Mouse (Mus musculus) myocyte (in vitro differentiated cells): ENCODE measurements around the gene Zbtb20. TPM values are rescaled to one million over a fixed set of nuclear protein-coding genes. Genes with fewer than 3 reads are reported as not detected.

ENCODE experiments used
- H3K27me3 ChIP-seq: one replicate; pipeline ENCODE4 v1.6.1; 2011; ENCODE audit not compliant: control insufficient read depth, insufficient read depth, insufficient read length
- H3K36me3 ChIP-seq: one replicate; pipeline ENCODE4 v1.6.1; 2011; ENCODE audit not compliant: control insufficient read depth, insufficient read depth
- H3K4me2 ChIP-seq: one replicate; pipeline ENCODE4 v1.6.1; 2011; ENCODE audit warnings: low read depth, control low read depth
- H3K4me3 ChIP-seq: one replicate; pipeline ENCODE4 v1.5.1; 2011; ENCODE audit warnings: mild to moderate bottlenecking, control low read depth, moderate library complexity
- H3K79me2 ChIP-seq: one replicate; pipeline ENCODE4 v1.6.1; 2011; ENCODE audit not compliant: control insufficient read depth, insufficient read depth
- H3ac ChIP-seq: one replicate; pipeline ENCODE4 v1.6.1; 2011; ENCODE audit not compliant: control insufficient read depth, insufficient read length
- CEBPB ChIP-seq: IDR thresholded peaks from 2 replicates; pipeline ENCODE4 v1.6.1; 2011; ENCODE audit warnings: mild to moderate bottlenecking, moderate library complexity; ENCODE audit not compliant: poor library complexity, insufficient read depth, severe bottlenecking
- E2F4 ChIP-seq: IDR thresholded peaks from one replicate; pipeline ENCODE4 v1.6.1; 2011; ENCODE audit warnings: mild to moderate bottlenecking, control low read depth, moderate library complexity; ENCODE audit not compliant: insufficient read depth
- MAX ChIP-seq: IDR thresholded peaks from one replicate; pipeline ENCODE4 v1.6.1; 2011; ENCODE audit warnings: low read depth, mild to moderate bottlenecking, control low read depth
- MYOD1 ChIP-seq, 3 experiments: IDR thresholded peaks; one replicate each; pipeline ENCODE4 v1.6.1; 2011; ENCODE audit warnings: control low read depth in 2 of 3, low read depth in 2 of 3, mild to moderate bottlenecking in 2 of 3, moderate library complexity in 1 of 3; ENCODE audit not compliant: insufficient read length in 2 of 3, control insufficient read depth in 1 of 3
- MYOG ChIP-seq, 3 experiments: IDR thresholded peaks; one replicate each; pipeline ENCODE4 v1.6.1; 2011; ENCODE audit warnings: control low read depth in 2 of 3, low read depth in 2 of 3, mild to moderate bottlenecking in 2 of 3; ENCODE audit not compliant: insufficient read length in 2 of 3, control insufficient read depth in 1 of 3, insufficient read depth in 1 of 3
- POLR2A ChIP-seq: IDR thresholded peaks from one replicate; pipeline ENCODE4 v1.6.1; 2011; ENCODE audit warnings: low read depth, mild to moderate bottlenecking, control low read depth, moderate library complexity; ENCODE audit not compliant: insufficient read length
- POLR2AphosphoS2 ChIP-seq: IDR thresholded peaks from one replicate; pipeline ENCODE4 v1.6.1; 2011; ENCODE audit warnings: low read depth, control low read depth; ENCODE audit not compliant: insufficient read length
- REST ChIP-seq: IDR thresholded peaks from one replicate; pipeline ENCODE4 v1.6.1; 2011; ENCODE audit warnings: mild to moderate bottlenecking, control low read depth, moderate library complexity; ENCODE audit not compliant: insufficient read depth, insufficient read length
- SRF ChIP-seq: IDR thresholded peaks from one replicate; pipeline ENCODE4 v1.6.1; 2011; ENCODE audit warnings: low read depth; ENCODE audit not compliant: control insufficient read depth, insufficient read length
- TCF12 ChIP-seq: IDR thresholded peaks from one replicate; pipeline ENCODE4 v1.6.1; 2011; ENCODE audit warnings: mild to moderate bottlenecking, control low read depth; ENCODE audit not compliant: poor library complexity, insufficient read depth, severe bottlenecking
- TCF3 ChIP-seq: IDR thresholded peaks from one replicate; pipeline ENCODE4 v1.6.1; 2011; ENCODE audit warnings: low read depth, control low read depth; ENCODE audit not compliant: insufficient read length
- USF1 ChIP-seq: IDR thresholded peaks from one replicate; pipeline ENCODE4 v1.6.1; 2011; ENCODE audit warnings: low read depth, mild to moderate bottlenecking, control low read depth, moderate library complexity
- polyA plus RNA-seq: library from polyadenylated mRNA; unstranded; fragments of >200 nt; fragmentation: generic; extraction: Trizol; gene quantifications from one replicate; pipeline ENCODE4 v1.2.1, GENCODE M21; 2012; ENCODE audit warnings: missing spikeins

Gene Zbtb20
- polyA plus RNA-seq, 1 experiment = 5.0 TPM

DNA sequence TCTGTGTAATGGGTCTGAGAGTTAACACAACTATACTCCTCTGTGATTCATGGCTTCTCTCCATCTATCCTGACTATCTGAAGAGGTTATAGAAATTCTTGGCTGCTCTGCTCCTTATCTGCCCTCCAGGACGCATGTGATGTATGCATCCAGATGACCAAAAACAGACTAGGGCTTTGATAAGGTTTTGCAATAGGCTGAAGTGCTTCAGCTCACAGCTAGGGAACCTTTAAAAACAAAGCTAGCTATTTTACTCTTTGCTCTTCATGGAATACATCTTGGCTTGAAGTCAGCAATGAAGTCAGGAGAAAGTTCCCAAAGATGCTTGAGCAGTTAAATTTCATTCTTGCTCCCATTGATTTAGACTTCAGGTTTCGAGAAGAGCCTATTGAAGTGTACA lies 756.1 kb downstream of the Zbtb20 start:
- Histone ChIP-seq H3K4me3 (no peak overlapping the region), H3K27me3 (no peaks in the 10 kb centered on the region), H3K36me3 (no peaks in the 10 kb centered on the region), H3ac (no peak overlapping the region), H3K79me2 (no peaks in the 10 kb centered on the region), H3K4me2 (no peak overlapping the region)
- TF ChIP-seq POLR2AphosphoS2 = no peak
- TF ChIP-seq CEBPB = no peak
- no peak for TF ChIP-seq MYOG (IDR thresholded peaks at IDR 0.05; ENCODE audit: control insufficient read depth in 1 of 3, insufficient read depth in 1 of 3, insufficient read length in 2 of 3, low read depth in 2 of 3)
- no peak for TF ChIP-seq MAX
- TF ChIP-seq SRF = no peak
- TF ChIP-seq MYOD1 (IDR thresholded peaks at IDR 0.05; ENCODE audit: control insufficient read depth in 1 of 3, insufficient read length in 2 of 3, low read depth in 2 of 3) = no peak
- no peak for TF ChIP-seq USF1
- TF ChIP-seq POLR2A = no peak

DNA sequence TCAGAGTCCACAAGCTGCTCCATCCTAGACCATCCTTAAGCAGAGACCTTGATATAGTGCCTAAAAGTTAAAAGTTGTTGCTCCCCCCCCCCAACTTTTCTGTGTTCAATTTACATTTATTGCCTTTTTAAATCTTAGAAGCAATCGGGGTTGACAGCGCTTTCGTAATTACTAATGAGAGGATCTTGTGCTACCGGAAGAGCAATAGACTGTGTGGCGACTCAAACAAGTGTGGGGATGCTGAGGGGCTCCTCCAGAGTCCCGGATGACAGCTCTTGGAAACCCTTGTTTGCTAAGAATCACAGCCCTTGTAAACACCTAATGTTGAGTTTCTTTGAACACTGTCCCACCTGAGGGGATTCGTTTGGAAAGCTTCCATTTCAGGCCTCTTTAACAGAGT lies 758.4 kb downstream of the Zbtb20 start:
- no peak overlapping the region for H3ac ChIP-seq
- no peak overlapping the region for H3K4me2 ChIP-seq
- TF ChIP-seq TCF12 (no peak), SRF (no peak), MAX (no peak), USF1 (no peak), POLR2A (no peak), MYOD1 (IDR thresholded peaks at IDR 0.05; ENCODE audit: control insufficient read depth in 1 of 3, insufficient read length in 2 of 3, low read depth in 2 of 3) (no peak), MYOG (IDR thresholded peaks at IDR 0.05; ENCODE audit: control insufficient read depth in 1 of 3, insufficient read depth in 1 of 3, insufficient read length in 2 of 3, low read depth in 2 of 3) (no peak), E2F4 (no peak), CEBPB (no peak), TCF3 (no peak), REST (no peak), POLR2AphosphoS2 (no peak)
- no peaks in the 10 kb centered on the region for H3K36me3 ChIP-seq
- H3K4me3 ChIP-seq = no peak overlapping the region
- H3K27me3 ChIP-seq = no peaks in the 10 kb centered on the region
- H3K79me2 ChIP-seq = no peaks in the 10 kb centered on the region

DNA sequence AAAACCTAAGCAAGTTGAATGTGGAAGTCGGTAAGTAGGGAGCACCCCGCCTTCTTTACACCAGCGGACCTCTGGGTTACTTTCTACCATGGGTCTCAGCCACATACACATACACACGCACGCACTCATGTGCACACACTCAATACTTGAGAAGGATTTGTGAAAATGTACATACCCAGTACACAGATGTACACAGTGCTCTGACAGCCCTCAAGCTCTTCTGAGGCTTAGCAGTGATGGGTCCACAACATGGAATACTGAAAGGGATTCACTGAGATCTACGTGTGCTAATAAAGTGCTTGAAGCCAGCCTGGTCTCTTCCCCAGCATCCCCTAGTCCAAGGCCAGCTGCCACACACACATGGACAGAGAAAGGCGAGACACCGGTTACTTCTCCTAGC lies 761.6 kb downstream of the Zbtb20 start:
- H3K4me2 ChIP-seq = no peak overlapping the region
- H3K27me3 ChIP-seq = no peaks in the 10 kb centered on the region
- no peaks in the 10 kb centered on the region for H3K79me2 ChIP-seq
- TF ChIP-seq TCF3 = no peak
- TF ChIP-seq USF1 = no peak
- TF ChIP-seq MYOG (IDR thresholded peaks at IDR 0.05; ENCODE audit: control insufficient read depth in 1 of 3, insufficient read depth in 1 of 3, insufficient read length in 2 of 3, low read depth in 2 of 3) = no peak
- no peak for TF ChIP-seq MYOD1 (IDR thresholded peaks at IDR 0.05; ENCODE audit: control insufficient read depth in 1 of 3, insufficient read length in 2 of 3, low read depth in 2 of 3)
- no peak for TF ChIP-seq MAX
- no peak for TF ChIP-seq POLR2AphosphoS2
- H3K36me3 ChIP-seq = no peaks in the 10 kb centered on the region
- H3ac ChIP-seq = no peak overlapping the region
- no peak overlapping the region for H3K4me3 ChIP-seq

DNA sequence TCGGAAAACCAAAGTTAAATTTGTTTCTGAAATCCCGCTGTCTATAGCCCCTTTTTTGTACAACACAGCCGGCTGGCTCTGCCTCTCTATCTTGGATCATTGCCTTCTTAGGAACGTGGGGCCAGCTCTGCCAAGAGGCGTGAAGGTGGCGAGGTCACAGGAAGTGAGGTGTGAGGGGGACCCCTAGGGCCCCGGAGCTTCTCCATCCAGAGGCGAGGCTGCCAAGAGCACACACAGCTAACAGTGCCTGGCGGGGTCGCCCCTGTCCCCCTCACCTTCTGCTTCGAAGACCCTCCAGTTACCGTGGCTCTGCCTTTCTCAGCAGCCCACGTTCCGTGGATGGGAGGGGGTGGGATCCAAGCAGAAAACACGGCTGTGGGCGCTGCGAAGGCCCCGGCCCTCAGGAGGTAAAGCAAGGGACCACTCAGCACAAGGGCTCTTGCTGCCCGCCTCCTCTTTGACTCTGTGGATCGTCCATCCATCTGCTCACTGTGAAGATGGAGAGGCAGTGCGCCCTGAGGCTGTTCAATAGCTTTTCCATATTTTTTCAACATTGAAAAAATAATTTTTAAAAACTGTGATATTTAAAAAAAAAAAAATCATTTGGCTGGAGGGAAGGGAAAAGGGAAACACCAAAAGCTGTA lies 762.8 kb downstream of the Zbtb20 start:
- no peak overlapping the region for H3K4me3 ChIP-seq
- H3K4me2 ChIP-seq = no peak overlapping the region
- TF ChIP-seq MAX (no peak), MYOG (IDR thresholded peaks at IDR 0.05; ENCODE audit: control insufficient read depth in 1 of 3, insufficient read depth in 1 of 3, insufficient read length in 2 of 3, low read depth in 2 of 3) (no peak), MYOD1 (IDR thresholded peaks at IDR 0.05; ENCODE audit: control insufficient read depth in 1 of 3, insufficient read length in 2 of 3, low read depth in 2 of 3) (no peak), REST (no peak), POLR2AphosphoS2 (no peak), USF1 (no peak), SRF (no peak), TCF12 (no peak)
- H3K27me3 ChIP-seq = no peaks in the 10 kb centered on the region
- no peaks in the 10 kb centered on the region for H3K79me2 ChIP-seq
- H3K36me3 ChIP-seq = no peaks in the 10 kb centered on the region
- H3ac ChIP-seq = no peak overlapping the region

DNA sequence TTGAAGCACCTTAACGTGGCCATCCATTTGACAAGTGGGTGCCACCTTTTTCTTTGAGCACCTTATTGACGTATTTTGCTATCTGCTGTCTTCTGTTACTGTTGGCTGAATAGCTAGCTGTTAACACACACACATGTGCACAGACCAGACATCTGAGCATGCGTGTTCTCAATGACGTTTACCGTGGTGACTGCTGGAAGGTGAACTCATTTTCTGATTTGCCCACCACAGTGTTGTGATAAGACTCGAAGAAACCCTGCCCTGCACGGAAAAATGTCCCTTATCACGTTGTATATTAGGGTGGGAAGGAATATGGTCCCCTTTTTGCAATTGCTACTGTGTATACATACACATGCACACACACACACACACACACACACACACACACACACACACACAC lies 765.5 kb downstream of the Zbtb20 start:
- no peak overlapping the region for H3K4me2 ChIP-seq
- TF ChIP-seq MYOD1 (IDR thresholded peaks at IDR 0.05; ENCODE audit: control insufficient read depth in 1 of 3, insufficient read length in 2 of 3, low read depth in 2 of 3) = no peak
- TF ChIP-seq E2F4 = no peak
- no peak for TF ChIP-seq CEBPB
- no peak for TF ChIP-seq TCF3
- no peak for TF ChIP-seq USF1
- TF ChIP-seq REST = no peak
- TF ChIP-seq TCF12 = no peak
- no peak for TF ChIP-seq MAX
- TF ChIP-seq POLR2A = no peak
- TF ChIP-seq POLR2AphosphoS2 = no peak
- no peak for TF ChIP-seq SRF

More for the DNA sequence above, 765.5 kb downstream of the Zbtb20 start:
- Histone ChIP-seq H3K4me3 (no peak overlapping the region), H3K36me3 (no peaks in the 10 kb centered on the region), H3K79me2 (no peaks in the 10 kb centered on the region), H3K27me3 (no peaks in the 10 kb centered on the region), H3ac (no peak overlapping the region)
